Mouse (Mus musculus) liver, adult (tissue): Measurements from ENCODE around the gene Olfr1057.
"Not testable (repeated sequence)": the region's sequence is repeated elsewhere in the genome, so short reads cannot be mapped to it uniquely, and the experiment has no call there.

Experiments
- GATA4 ChIP-seq: IDR thresholded peaks from 2 replicates; pipeline ENCODE4 v1.6.1; 2014; ENCODE audit warnings: mild to moderate bottlenecking, low read length; ENCODE audit not compliant: insufficient replicate concordance

The Olfr1057 gene

GRCm38 (mm10) chr2:86378293-86378692, at the start of gene Olfr1057:
Olfr1057 (minus strand) TSS chr2:86378393.
- no peak for TF ChIP-seq GATA4

GRCm38 (mm10) chr2:86426649-86427048, 48.5 kb upstream of the Olfr1057 start, which contains the start of gene Olfr1062:
Olfr1062 (minus strand) TSS chr2:86426749.
- TF ChIP-seq GATA4 = not testable (repeated sequence)

- TF ChIP-seq GATA4 = no peak
Measured at GRCm38 (mm10) chr2:86413950-86414349, 35.8 kb upstream of the Olfr1057 start, which contains the start of gene Olfr1061. Olfr1061 (minus strand) TSS chr2:86414050.

GRCm38 (mm10) chr2:86395114-86395513, 16.9 kb upstream of the Olfr1057 start:
- TF ChIP-seq GATA4 = no peak

- TF ChIP-seq GATA4 = not testable (repeated sequence)
Measured at GRCm38 (mm10) chr2:86388461-86388860, 10.3 kb upstream of the Olfr1057 start, which contains the start of gene Olfr1058. Olfr1058 (minus strand) TSS chr2:86388561.

- TF ChIP-seq GATA4 = no peak
Measured at GRCm38 (mm10) chr2:86362369-86362768, 15.8 kb downstream of the Olfr1057 start, which contains the start of gene Olfr1056. Olfr1056 (minus strand) TSS chr2:86362469.

- TF ChIP-seq GATA4 = no peak
Measured at GRCm38 (mm10) chr2:86350184-86350583, 28.0 kb downstream of the Olfr1057 start, which contains the start of gene Olfr1055. Olfr1055 (minus strand) TSS chr2:86350284.

- TF ChIP-seq GATA4 = no peak
Measured at GRCm38 (mm10) chr2:86335333-86335732, 42.9 kb downstream of the Olfr1057 start, which contains the start of gene Olfr1054. Olfr1054 (minus strand) TSS chr2:86335433.
